Mouse (Mus musculus): ENCODE data around the gene Clip3. TPM values are rescaled to one million over a fixed set of nuclear protein-coding genes. Genes with fewer than 3 reads are reported as not detected.

Clip3 gene
- polyA plus RNA-seq, 1 experiment from 2014 or later, result 3.2 TPM

DNA sequence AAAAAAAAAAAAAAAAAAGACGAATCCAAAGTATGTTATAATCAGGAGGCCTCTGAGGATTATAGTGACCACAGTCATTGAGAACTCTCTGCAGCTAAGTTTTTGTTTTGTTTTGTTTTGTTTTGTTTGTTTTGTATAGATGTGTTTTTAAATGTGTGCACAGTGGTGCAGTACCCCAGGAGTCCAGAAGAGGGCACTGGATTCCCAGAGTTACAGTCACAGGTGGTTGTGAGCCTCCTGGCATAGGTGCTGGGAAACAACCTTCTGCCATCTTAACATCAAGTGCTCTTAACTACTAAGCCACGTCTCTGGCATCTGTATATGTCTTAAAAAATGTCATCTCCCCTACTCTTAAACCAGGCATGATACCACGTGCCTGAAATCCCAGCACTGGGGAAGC is 9.4 kb downstream of the Clip3 start:
- Histone ChIP-seq H3K4me3 (no peak overlapping the region), H3K4me2 (no peak overlapping the region), H3K4me1 (0 out of 2 replicates have a peak, but pooled peaks cover 5% of the 10 kb centered on the region), H3K27me3 (replicated peaks) (no peaks in the 10 kb centered on the region), H3K9ac (no peak overlapping the region), H3K27ac (no peak overlapping the region), H3K9me3 (replicated peaks) (no peaks in the 10 kb centered on the region), H3K36me3 (no peaks in the 10 kb centered on the region)
- ATAC-seq, result no peak
- 20% methylated on average over 3 of the region's 3 CpGs for WGBS (ENCODE audit: insufficient replicate concordance)

DNA sequence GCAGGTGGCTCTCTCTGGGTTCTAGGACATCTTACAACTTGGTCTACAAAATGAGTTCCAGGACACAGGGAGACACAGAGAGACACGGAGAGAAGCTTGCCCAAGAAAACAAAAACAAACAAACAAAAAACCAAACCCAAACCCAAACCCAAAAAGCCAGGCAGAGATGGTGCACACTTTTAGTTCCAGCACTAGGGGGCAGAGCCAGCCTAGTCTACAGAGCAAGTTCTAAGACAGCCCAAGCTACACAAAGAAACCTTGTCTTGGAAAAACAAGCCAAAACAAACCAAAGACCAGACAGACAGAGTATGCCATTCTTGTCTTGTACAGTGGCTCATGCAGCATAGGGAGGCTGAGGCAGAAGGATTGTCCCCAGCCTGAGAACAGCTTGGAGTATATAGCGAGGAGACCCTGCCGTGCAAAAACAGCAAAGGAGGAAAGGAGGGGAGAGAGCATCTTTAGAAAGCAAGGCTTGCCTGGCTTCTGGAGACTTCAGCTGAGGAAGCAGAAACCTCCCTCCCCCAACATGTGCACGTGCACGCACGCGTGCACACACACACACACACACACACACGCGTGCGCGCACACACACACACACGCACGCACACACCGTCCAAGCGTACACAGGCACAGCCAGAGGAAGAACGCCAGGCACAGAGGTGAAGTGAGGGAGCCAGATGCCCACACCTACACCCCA is 14.7 kb downstream of the Clip3 start:
- peaks cover 20% of the 10 kb centered on the region for H3K4me1 ChIP-seq
- no peak overlapping the region for H3K27ac ChIP-seq
- no peaks in the 10 kb centered on the region for H3K27me3 ChIP-seq (replicated peaks)
- H3K4me3 ChIP-seq, result no peak overlapping the region
- no peak overlapping the region for H3K9ac ChIP-seq
- H3K9me3 ChIP-seq (replicated peaks), result no peaks in the 10 kb centered on the region
- no peak for ATAC-seq
- peaks cover 5% of the 10 kb centered on the region; the same call in 1 of the 2 replicates for H3K36me3 ChIP-seq
- WGBS (ENCODE audit: insufficient replicate concordance), result 82% methylated on average over 16 of the region's 16 CpGs
- no peak overlapping the region for H3K4me2 ChIP-seq

DNA sequence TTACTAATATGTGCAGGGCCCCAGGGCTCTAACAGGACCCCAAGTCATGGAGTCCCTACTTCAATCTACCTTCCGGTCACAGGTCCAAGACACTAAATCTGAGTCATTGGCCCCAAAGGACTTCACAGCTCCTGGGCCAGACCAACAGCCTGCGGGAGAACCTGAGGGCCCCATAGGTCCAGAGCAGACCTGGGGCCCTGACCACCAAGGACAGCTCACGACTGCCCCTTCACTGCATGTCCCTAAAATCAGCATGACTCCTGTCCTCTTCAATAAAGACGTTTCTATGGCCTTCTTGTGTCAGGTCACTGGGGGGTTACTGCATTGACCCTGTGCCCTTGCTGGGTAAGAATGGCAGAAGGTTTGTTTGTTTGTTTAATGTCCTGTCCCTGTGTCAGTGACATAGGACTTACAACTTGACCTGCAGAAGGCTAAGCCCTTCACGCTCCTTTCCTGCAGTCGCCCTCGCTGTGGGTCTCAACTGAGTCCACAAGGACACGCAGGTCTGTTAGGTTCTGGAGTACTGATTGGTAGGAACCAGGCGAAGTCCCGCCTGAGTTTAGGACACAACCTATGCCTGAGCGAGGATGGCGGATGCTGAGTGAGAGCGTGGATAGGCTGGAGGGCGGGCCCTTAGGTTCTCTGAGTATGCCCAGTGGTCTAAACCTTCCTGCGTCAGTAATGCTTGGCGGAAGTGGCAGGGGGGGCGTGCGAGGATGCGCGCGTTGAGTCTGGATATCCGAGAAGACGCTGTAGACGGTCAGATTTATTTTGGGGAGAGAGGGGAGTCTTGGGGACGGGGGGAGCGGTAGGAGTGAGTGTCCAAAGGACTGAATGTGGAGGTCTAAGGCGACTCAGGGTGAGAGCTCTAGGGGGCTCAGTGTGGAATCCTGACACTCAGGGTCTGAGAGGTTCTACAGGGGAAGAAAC is 16.8 kb downstream of the Clip3 start, which contains the start of gene Alkbh6:
Gene Alkbh6 (plus strand): TSS at position 642 of the 930 bp plus-strand sequence.
- Histone ChIP-seq H3K27me3 (replicated peaks) (no peaks in the 10 kb centered on the region), H3K9me3 (replicated peaks) (no peaks in the 10 kb centered on the region), H3K4me3 (peak within 1 kb of the TSS; percentile 67), H3K4me1 (peaks cover 20% of the 10 kb centered on the region), H3K27ac (0 out of 2 replicates have a peak within 1 kb of the TSS, but pooled peaks have one; percentile 12), H3K4me2 (peak within 1 kb of the TSS; percentile 88), H3K9ac (peak within 1 kb of the TSS; percentile 67), H3K36me3 (peaks cover 12% of the 10 kb centered on the region; the same call in 1 of the 2 replicates)
- WGBS (ENCODE audit: insufficient replicate concordance), result 4% methylated on average over 27 of the region's 27 CpGs
- ATAC-seq, result peak; percentile 99

DNA sequence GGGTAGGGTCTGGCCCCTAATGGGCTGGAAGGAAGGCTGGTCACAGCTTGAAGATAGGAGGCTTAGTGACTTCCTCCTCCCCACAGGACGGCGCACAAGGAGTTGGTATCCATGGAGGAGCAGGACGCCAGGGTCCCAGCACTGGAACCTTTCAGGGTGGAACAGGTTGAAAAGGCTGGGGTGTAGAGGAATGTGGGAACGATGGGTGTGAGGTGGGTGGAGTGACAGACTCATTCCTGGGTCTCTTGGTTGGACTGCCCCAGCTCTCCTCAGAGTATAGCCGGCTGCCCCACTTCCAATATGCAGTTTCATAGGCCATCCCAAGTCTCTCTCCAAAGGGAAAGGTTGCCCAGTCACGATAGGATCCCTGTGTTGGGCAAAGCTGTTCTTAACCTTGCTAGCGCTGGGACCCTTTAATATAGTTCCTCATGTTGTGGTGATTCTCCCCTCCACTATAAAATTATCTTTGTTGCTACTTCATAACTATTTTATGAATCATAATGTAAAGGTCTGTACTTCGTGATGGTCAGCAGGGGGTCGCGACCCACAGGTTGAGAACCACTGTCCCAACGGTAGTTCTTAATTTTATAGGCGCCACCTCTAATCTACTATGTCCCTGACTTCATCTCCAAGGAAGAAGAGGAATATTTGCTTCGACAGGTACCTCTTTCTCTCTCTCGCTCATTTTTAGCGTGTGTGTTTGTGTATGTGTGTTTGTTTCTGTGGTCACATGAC is 18.0 kb downstream of the Clip3 start:
- H3K4me3 ChIP-seq, result peak overlapping the region; percentile 67
- H3K36me3 ChIP-seq, result peaks cover 12% of the 10 kb centered on the region; the same call in 1 of the 2 replicates
- 45% methylated on average over 15 of the region's 15 CpGs for WGBS (ENCODE audit: insufficient replicate concordance)
- no peaks in the 10 kb centered on the region for H3K9me3 ChIP-seq (replicated peaks)
- peak overlapping the region; percentile 67; the same call in 1 of the 2 replicates for H3K9ac ChIP-seq
- no peak for ATAC-seq
- no peaks in the 10 kb centered on the region for H3K27me3 ChIP-seq (replicated peaks)
- peaks cover 24% of the 10 kb centered on the region for H3K4me1 ChIP-seq
- H3K4me2 ChIP-seq, result peak overlapping the region; percentile 88
- no peak overlapping the region for H3K27ac ChIP-seq

DNA sequence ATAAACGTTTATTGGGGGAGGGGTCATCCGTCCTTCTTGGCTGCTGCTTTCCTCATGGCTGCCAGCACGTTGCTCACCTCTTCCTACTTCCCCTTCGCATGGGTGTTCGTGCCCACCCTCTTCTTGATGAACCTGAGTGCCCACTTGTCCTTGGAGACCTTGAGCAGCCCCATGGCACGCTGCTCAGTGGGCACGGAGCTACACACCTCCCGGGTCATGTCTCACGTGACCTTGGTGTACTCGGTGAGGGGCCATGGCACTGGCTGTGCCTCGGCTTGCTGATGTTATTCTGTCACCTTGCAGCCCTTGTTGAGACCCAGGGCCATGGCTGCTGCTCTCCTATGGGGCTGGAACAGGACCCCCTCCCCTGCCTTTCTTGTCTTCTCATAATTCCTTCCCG is 18.6 kb downstream of the Clip3 start:
- Histone ChIP-seq H3K27ac (no peak overlapping the region), H3K4me3 (no peak overlapping the region), H3K36me3 (peaks cover 12% of the 10 kb centered on the region; the same call in 1 of the 2 replicates), H3K9me3 (replicated peaks) (no peaks in the 10 kb centered on the region), H3K4me2 (no peak overlapping the region), H3K27me3 (replicated peaks) (no peaks in the 10 kb centered on the region), H3K4me1 (peaks cover 30% of the 10 kb centered on the region), H3K9ac (no peak overlapping the region)
- WGBS (ENCODE audit: insufficient replicate concordance), result 75% methylated on average over 12 of the region's 12 CpGs
- no peak for ATAC-seq

DNA sequence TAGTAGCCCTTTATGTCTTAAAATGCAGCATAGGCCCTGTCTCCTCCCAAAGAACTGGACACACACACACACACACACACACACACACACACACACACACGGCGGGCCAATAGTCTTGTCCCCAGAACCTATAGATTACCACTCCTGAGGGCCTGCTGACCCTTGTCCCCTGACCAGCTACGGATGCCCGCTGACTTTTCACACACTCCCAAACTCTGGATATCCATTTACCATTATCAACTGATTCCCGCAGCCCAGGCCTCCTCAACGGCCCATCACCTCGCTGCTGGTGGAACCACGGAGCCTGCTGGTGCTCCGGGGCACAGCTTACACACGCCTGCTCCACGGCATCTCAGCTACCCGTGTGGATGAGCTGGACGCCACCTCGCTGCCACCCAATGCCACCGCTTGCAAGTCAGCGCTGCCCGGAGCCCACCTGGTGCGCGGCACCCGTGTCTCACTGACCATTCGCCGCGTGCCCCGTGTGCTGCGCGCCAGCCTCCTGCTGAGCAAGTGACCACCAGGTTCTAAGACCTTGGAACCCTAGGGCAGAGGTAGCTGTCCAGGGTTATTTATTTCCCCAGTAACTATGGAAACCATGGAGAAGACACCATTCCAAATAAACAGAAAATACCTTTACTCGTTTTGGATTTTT is 22.3 kb downstream of the Clip3 start:
- peak overlapping the region; percentile 42 for H3K4me2 ChIP-seq
- ATAC-seq, result no peak
- no peak overlapping the region for H3K9ac ChIP-seq

DNA sequence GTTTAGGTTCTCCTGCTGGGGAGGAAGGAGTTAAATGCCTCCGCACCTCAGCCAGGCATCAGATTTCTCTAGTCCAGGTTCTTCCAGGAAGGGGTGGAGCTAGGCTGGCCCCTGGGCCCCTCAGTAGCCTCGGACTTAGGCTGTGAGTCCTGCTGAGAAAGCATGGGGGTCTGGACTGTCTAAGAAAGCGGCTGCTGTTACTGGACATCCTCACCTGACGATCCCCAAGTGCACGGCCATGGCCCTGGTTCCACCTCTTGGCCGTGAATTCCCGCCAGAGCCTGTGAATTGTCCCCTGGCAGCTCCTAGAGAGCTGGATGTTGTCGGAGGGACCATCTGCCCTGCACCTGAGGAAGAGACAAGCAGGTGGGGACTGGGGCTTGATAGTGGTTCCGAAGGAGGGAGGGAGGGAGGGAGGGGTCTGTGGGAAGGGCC is 23.2 kb downstream of the Clip3 start, which contains the start of gene Syne4:
Gene Syne4 (plus strand): TSS at position 87 of the 435 bp plus-strand sequence.
- H3K4me2 ChIP-seq, result peak within 1 kb of the TSS; percentile 46
- H3K9ac ChIP-seq, result peak within 1 kb of the TSS; percentile 10; the same call in 1 of the 2 replicates
- peak; percentile 11; the same call in 1 of the 2 replicates for ATAC-seq
- H3K4me1 ChIP-seq, result peaks cover 20% of the 10 kb centered on the region
- H3K27me3 ChIP-seq (replicated peaks), result no peaks in the 10 kb centered on the region
- 11% methylated on average over 9 of the region's 9 CpGs for WGBS (ENCODE audit: insufficient replicate concordance)
- no peak within 1 kb of the TSS for H3K27ac ChIP-seq
- peak within 1 kb of the TSS; percentile 26 for H3K4me3 ChIP-seq
- no peaks in the 10 kb centered on the region for H3K9me3 ChIP-seq (replicated peaks)
- peaks cover 12% of the 10 kb centered on the region; the same call in 1 of the 2 replicates for H3K36me3 ChIP-seq

More for the DNA sequence above, 22.3 kb downstream of the Clip3 start:
- H3K27me3 ChIP-seq (replicated peaks), result no peaks in the 10 kb centered on the region
- no peak overlapping the region for H3K27ac ChIP-seq
- peak overlapping the region; percentile 17; the same call in 1 of the 2 replicates for H3K4me3 ChIP-seq
- H3K36me3 ChIP-seq, result peaks cover 12% of the 10 kb centered on the region; the same call in 1 of the 2 replicates
- H3K9me3 ChIP-seq (replicated peaks), result no peaks in the 10 kb centered on the region
- WGBS (ENCODE audit: insufficient replicate concordance), result 59% methylated on average over 27 of the region's 27 CpGs
- H3K4me1 ChIP-seq, result peaks cover 26% of the 10 kb centered on the region

DNA sequence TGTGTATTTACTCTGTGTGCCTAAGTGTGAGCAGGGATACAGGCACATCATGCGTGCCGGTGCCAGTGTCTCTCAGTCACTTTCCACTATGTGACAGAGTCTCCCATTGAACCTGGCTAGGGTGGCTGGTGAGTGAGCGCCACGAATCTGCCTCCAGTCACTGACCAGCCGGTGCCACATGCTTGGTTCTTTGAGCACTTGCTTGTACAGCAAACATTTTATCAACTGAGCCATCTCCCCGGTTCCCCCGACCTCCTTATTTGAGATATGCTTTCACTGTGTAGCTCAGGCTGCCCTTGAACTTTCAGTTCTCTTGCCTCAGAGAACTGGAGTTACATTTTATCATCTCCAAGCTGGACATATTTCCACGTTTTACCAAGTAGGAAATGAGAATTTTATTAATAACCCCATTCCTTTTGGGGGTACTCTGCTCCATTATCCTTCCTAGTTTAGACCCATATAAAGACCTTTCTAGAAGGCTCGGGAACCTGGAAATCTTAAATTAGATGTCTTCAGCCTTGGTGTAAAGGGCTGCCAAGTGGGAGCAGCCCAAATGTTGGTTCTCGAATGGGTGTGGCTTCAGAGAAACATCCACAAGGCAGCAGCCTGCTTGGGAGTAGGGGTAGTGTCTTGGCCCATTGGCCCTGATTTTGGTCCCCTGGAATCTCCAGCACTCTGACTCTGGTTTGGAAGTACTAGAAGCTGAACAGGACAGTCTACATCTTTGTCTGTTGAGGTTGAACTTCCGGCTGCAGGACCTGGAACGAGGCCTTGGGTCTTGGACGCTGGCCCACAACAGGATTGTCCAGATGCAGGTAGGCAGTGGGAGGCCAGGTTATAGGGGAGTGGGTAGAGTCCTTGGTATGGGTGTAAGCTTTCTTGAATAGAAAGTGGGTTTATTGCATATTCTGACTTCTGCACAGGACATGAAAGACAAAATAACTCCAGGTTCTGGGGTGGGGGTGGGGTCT is 24.3 kb downstream of the Clip3 start:
- H3K36me3 ChIP-seq, result peaks cover 8% of the 10 kb centered on the region; the same call in 1 of the 2 replicates
- WGBS (ENCODE audit: insufficient replicate concordance), result 52% methylated on average over 13 of the region's 13 CpGs
- ATAC-seq, result no peak
- no peaks in the 10 kb centered on the region for H3K27me3 ChIP-seq (replicated peaks)
- no peak overlapping the region for H3K27ac ChIP-seq
- no peaks in the 10 kb centered on the region for H3K9me3 ChIP-seq (replicated peaks)
- H3K9ac ChIP-seq, result no peak overlapping the region
- H3K4me1 ChIP-seq, result peaks cover 27% of the 10 kb centered on the region
- peak overlapping the region; percentile 46 for H3K4me2 ChIP-seq
- H3K4me3 ChIP-seq, result peak overlapping the region; percentile 26; the same call in 1 of the 2 replicates

DNA sequence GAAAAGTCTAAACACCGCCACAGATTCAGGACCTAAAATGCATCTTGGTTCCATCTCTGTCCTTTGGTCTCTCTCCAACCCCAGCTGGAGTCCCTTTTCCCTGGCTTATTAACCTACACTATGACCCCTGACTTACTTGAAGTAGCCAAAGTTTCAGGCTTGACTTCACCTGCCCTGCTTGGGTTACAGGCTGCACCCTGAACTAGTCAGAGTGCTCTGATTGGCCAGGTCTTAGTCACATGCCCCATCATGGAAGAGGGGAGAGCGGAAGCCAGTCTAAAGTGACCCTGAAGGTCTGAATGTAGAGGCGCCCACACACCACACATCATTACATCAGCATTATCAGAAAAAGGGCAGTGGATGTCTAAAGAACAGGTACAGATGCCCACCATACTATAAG is 26.6 kb downstream of the Clip3 start:
- Histone ChIP-seq H3K4me2 (no peak overlapping the region), H3K4me3 (no peak overlapping the region), H3K4me1 (peaks cover 41% of the 10 kb centered on the region), H3K27me3 (replicated peaks) (no peaks in the 10 kb centered on the region), H3K9ac (no peak overlapping the region), H3K9me3 (replicated peaks) (no peaks in the 10 kb centered on the region), H3K27ac (no peak overlapping the region), H3K36me3 (no peaks in the 10 kb centered on the region)
- no peak for ATAC-seq
- 80% methylated on average over 3 of the region's 3 CpGs for WGBS (ENCODE audit: insufficient replicate concordance)

DNA sequence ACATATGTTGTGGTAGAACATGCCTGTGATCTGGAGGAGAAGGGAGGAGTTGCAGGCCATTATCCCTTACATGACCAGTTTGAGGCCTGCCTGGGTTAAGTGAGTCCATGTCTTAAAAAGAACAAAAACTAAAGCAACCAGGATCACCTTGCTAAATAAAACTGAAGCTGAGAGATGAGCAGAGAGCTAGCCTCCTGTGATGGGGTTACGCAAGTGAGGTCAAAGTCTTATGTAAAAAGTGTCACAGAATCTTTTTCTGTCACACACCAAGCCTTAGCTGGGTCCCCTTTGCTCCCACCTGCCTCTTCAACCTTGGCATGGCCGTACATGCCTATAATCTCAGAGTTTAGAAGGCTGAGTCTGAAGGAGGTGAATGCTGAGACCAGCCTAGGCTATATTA is 29.4 kb downstream of the Clip3 start:
- WGBS (ENCODE audit: insufficient replicate concordance), result 79% methylated on average over 2 of the region's 2 CpGs
- Histone ChIP-seq H3K9me3 (replicated peaks) (no peaks in the 10 kb centered on the region), H3K4me3 (peak overlapping the region; percentile 82), H3K4me1 (peaks cover 32% of the 10 kb centered on the region), H3K27ac (no peak overlapping the region), H3K27me3 (replicated peaks) (peaks cover 3% of the 10 kb centered on the region; the same call in 1 of the 2 replicates), H3K9ac (peak overlapping the region; percentile 86), H3K36me3 (no peaks in the 10 kb centered on the region), H3K4me2 (peak overlapping the region; percentile 94)
- no peak for ATAC-seq
